Mouse (Mus musculus) heart, adult 2 months (tissue): Measurements from ENCODE around the gene Prox1. TPM values are rescaled to one million over a fixed set of nuclear protein-coding genes. Genes with fewer than 3 reads are reported as not detected.

Experiments
- DNase-seq, 2 experiments: peaks; one replicate each; pipeline ENCODE4 v3.0.0; 2021
- H3K27ac ChIP-seq: fragments of 200-600 bp; 2 replicates; pipeline ENCODE4 v1.8.1; 2022
- H3K27me3 ChIP-seq: fragments of 200-500 bp; 2 replicates; pipeline ENCODE4 v1.6.1; 2012; ENCODE audit warnings: mild to moderate bottlenecking, low read length, inconsistent platforms, mixed read lengths; ENCODE audit not compliant: control insufficient read depth, insufficient read depth
- H3K36me3 ChIP-seq: fragments of 200-500 bp; 2 replicates; pipeline ENCODE4 v1.6.1; 2012; ENCODE audit warnings: low read length, inconsistent platforms; ENCODE audit not compliant: control insufficient read depth, insufficient read depth
- H3K4me1 ChIP-seq: fragments of 200-500 bp; 2 replicates; pipeline ENCODE4 v1.6.1; 2011; ENCODE audit warnings: low read length; ENCODE audit not compliant: control insufficient read depth, insufficient read depth
- H3K4me3 ChIP-seq: fragments of 200-600 bp; 2 replicates; pipeline ENCODE4 v1.8.1; 2022
- H3K79me2 ChIP-seq: fragments of 200-500 bp; replicated peaks from 2 replicates; pipeline ENCODE4 v1.6.1; 2012; ENCODE audit warnings: mild to moderate bottlenecking, inconsistent platforms, low read length, moderate library complexity, mixed read lengths; ENCODE audit not compliant: control insufficient read depth, insufficient read depth
- H3K9ac ChIP-seq: fragments of 200-500 bp; 2 replicates; pipeline ENCODE4 v1.6.1; 2012; ENCODE audit warnings: low read depth, mild to moderate bottlenecking, control low read depth, inconsistent platforms, low read length, mixed read lengths
- CTCF ChIP-seq: fragments of 200-600 bp; IDR thresholded peaks from 2 replicates; pipeline ENCODE4 v1.8.1; 2022; ENCODE audit warnings: antibody characterized with exemption, mild to moderate bottlenecking, moderate library complexity
- EP300 ChIP-seq: fragments of 200-500 bp; IDR thresholded peaks from 2 replicates; pipeline ENCODE4 v1.6.1; 2011; ENCODE audit warnings: low read depth, low read length, control low read depth; ENCODE audit not compliant: insufficient read depth
- POLR2A ChIP-seq: fragments of 200-500 bp; IDR thresholded peaks from 2 replicates; pipeline ENCODE4 v1.6.1; 2011; ENCODE audit warnings: mild to moderate bottlenecking, low read depth, low read length, control low read depth; ENCODE audit not compliant: insufficient read depth
- WGBS: fragments of 180-500 bp; shearing (Covaris S2); methylation state at CpG from one replicate; pipeline ENCODE4 v1.1.7; 2018; 5-methylcytosine and 5-hydroxymethylcytosine counted together
- intact Hi-C: fragments of 180-260 bp; cut with DNase I; formaldehyde crosslinking; loops from one replicate; pipeline ENCODE4 v1.15.1; 2025
- long read RNA-seq: library from polyadenylated mRNA; stranded (forward); transcript quantifications from one replicate; pipeline ENCODE4 v2.0.0, GENCODE M21; 2021
- polyA plus RNA-seq: library from polyadenylated mRNA; depleted of rRNA; stranded (reverse); fragments of >200 nt; gene quantifications from 2 replicates; pipeline ENCODE4 v1.2.3, GENCODE M21; 2012; rRNA removed
- total RNA-seq, 2 experiments: library from RNA; stranded (reverse); gene quantifications; 2 replicates each; pipeline ENCODE4 v1.2.3; 2021

Prox1 gene
- total RNA-seq, result 10 to 100 TPM; 46.2 to 57.3 TPM
- 12.1 and 21.7 TPM in 2 replicates for polyA plus RNA-seq
- long read RNA-seq, full-length matches to known transcripts, result 5 of 10 reads
- long read RNA-seq, partial matches to known transcripts, result 1 of 10 reads
- long read RNA-seq, other reads (novel, unspliced or antisense), result 4 of 10 reads

GRCm38 (mm10) chr1:190169911-190170818, at the start of gene Prox1:
TSS of gene Prox1 (minus strand) at chr1:190170714.
- Histone ChIP-seq H3K79me2 (no peaks in the 10 kb centered on the region), H3K27ac (peak within 1 kb of the TSS; percentile 88), H3K9ac (peak within 1 kb of the TSS; percentile 78), H3K27me3 (peaks cover 7% of the 10 kb centered on the region), H3K4me1 (peaks cover 2% of the 10 kb centered on the region), H3K4me3 (peak within 1 kb of the TSS; percentile 76), H3K36me3 (no peaks in the 10 kb centered on the region)
- peak; percentile 80 to 84 for DNase-seq
- WGBS, result under 1% methylated on average over 58 of the region's 62 CpGs
- peak; percentile 79 for TF ChIP-seq POLR2A
- TF ChIP-seq CTCF, result no peak
- intact Hi-C loops, result loop anchor here (5.0 to 10.0 kb wide), 4 partner anchors 43 to 525 kb away; no protein-coding TSS in a partner anchor

GRCm38 (mm10) chr1:190216621-190217020, 46.1 kb upstream of the Prox1 start:
- Histone ChIP-seq H3K79me2 (no peaks in the 10 kb centered on the region), H3K4me1 (no peaks in the 10 kb centered on the region), H3K27ac (no peak overlapping the region), H3K9ac (no peak overlapping the region), H3K4me3 (no peak overlapping the region), H3K36me3 (no peaks in the 10 kb centered on the region), H3K27me3 (no peaks in the 10 kb centered on the region)
- no peak for TF ChIP-seq EP300
- TF ChIP-seq POLR2A, result no peak
- no peak for TF ChIP-seq CTCF
- 91% methylated on average over 15 of the region's 15 CpGs for WGBS
- DNase-seq, result no peak
- intact Hi-C loops, result no loop called here

- H3K4me3 ChIP-seq, result no peak overlapping the region
- no peak overlapping the region for H3K27ac ChIP-seq
- no peaks in the 10 kb centered on the region for H3K27me3 ChIP-seq
- TF ChIP-seq EP300, result no peak
- no peak for TF ChIP-seq CTCF
- no peak for TF ChIP-seq POLR2A
- H3K36me3 ChIP-seq, result no peaks in the 10 kb centered on the region
- no peaks in the 10 kb centered on the region for H3K4me1 ChIP-seq
- WGBS, result 45% methylated on average over 7 of the region's 7 CpGs
- DNase-seq, result no peak
- intact Hi-C loops, result no loop called here
- H3K9ac ChIP-seq, result no peak overlapping the region
- H3K79me2 ChIP-seq, result no peaks in the 10 kb centered on the region
Measured at GRCm38 (mm10) chr1:190214626-190215025, 44.1 kb upstream of the Prox1 start.

GRCm38 (mm10) chr1:190213175-190213574, 42.7 kb upstream of the Prox1 start:
- no peaks in the 10 kb centered on the region for H3K79me2 ChIP-seq

GRCm38 (mm10) chr1:190207246-190207645, 36.7 kb upstream of the Prox1 start:
- 84% methylated on average over 8 of the region's 8 CpGs for WGBS
- Histone ChIP-seq H3K36me3 (no peaks in the 10 kb centered on the region), H3K9ac (no peak overlapping the region), H3K27ac (no peak overlapping the region), H3K79me2 (no peaks in the 10 kb centered on the region), H3K27me3 (no peaks in the 10 kb centered on the region), H3K4me1 (no peaks in the 10 kb centered on the region), H3K4me3 (no peak overlapping the region)
- TF ChIP-seq EP300, result no peak
- TF ChIP-seq POLR2A, result no peak
- no peak for DNase-seq
- intact Hi-C loops, result no loop called here

More at GRCm38 (mm10) chr1:190213175-190213574, 42.7 kb upstream of the Prox1 start:
- no peaks in the 10 kb centered on the region for H3K27me3 ChIP-seq
- H3K4me1 ChIP-seq, result no peaks in the 10 kb centered on the region
- no peak overlapping the region for H3K9ac ChIP-seq
- no peak overlapping the region for H3K27ac ChIP-seq
- no peak overlapping the region for H3K4me3 ChIP-seq
- 86% methylated on average over 6 of the region's 6 CpGs for WGBS
- DNase-seq, result no peak
- intact Hi-C loops, result no loop called here
- H3K36me3 ChIP-seq, result no peaks in the 10 kb centered on the region
- no peak for TF ChIP-seq EP300
- no peak for TF ChIP-seq POLR2A
- no peak for TF ChIP-seq CTCF

GRCm38 (mm10) chr1:190205691-190206090, 35.2 kb upstream of the Prox1 start:
- 63% methylated on average over 2 of the region's 2 CpGs for WGBS

More at GRCm38 (mm10) chr1:190205691-190206090, 35.2 kb upstream of the Prox1 start:
- Histone ChIP-seq H3K36me3 (no peaks in the 10 kb centered on the region), H3K4me3 (no peak overlapping the region), H3K27ac (no peak overlapping the region), H3K9ac (no peak overlapping the region), H3K4me1 (no peaks in the 10 kb centered on the region), H3K27me3 (no peaks in the 10 kb centered on the region), H3K79me2 (no peaks in the 10 kb centered on the region)
- intact Hi-C loops, result no loop called here
- no peak for TF ChIP-seq CTCF
- no peak for TF ChIP-seq EP300
- no peak for TF ChIP-seq POLR2A
- DNase-seq, result no peak
